Mouse (Mus musculus): ENCODE results near the gene Cd244a. TPM values are rescaled to one million over a fixed set of nuclear protein-coding genes. Genes with fewer than 3 reads are reported as not detected.

Gene Cd244a
- polyA plus RNA-seq, 1 experiment: 0.04 TPM

DNA sequence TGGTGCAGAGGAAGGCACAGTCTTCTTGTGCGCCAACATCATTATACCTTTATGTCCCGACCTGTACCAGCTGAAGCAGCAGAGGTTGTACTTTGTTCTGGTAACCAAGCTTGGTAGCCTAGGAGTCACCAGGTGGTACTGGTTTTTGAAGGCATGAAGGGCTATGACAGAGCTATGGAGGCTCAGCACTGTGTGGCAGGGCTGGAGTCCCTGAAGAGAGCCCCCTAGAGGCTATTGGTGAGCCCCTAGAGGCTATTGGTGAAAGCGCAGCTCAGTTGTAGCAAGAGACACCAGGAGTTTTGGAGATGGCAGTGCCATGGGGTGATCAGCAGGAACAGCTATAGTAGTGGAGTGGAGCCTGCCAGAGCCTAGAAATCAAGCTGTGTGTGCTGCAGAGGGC lies 5.3 kb downstream of the Cd244a start:
- no peak overlapping the region for H3ac ChIP-seq (ENCODE audit: control insufficient read depth, insufficient read length)
- H3K36me3 ChIP-seq (ENCODE audit: control insufficient read depth, insufficient read depth): no peaks in the 10 kb centered on the region
- no peak overlapping the region for H3K4me2 ChIP-seq (ENCODE audit: low read depth)
- TF ChIP-seq TCF12 (IDR thresholded peaks at IDR 0.05; ENCODE audit: insufficient read depth, poor library complexity, severe bottlenecking): no peak
- TF ChIP-seq POLR2AphosphoS2 (IDR thresholded peaks at IDR 0.05; ENCODE audit: insufficient read length, low read depth): no peak
- H3K4me3 ChIP-seq: no peak overlapping the region
- no peaks in the 10 kb centered on the region for H3K27me3 ChIP-seq (ENCODE audit: control insufficient read depth, insufficient read depth, insufficient read length)
- H3K79me2 ChIP-seq (ENCODE audit: control insufficient read depth, insufficient read depth): no peaks in the 10 kb centered on the region

DNA sequence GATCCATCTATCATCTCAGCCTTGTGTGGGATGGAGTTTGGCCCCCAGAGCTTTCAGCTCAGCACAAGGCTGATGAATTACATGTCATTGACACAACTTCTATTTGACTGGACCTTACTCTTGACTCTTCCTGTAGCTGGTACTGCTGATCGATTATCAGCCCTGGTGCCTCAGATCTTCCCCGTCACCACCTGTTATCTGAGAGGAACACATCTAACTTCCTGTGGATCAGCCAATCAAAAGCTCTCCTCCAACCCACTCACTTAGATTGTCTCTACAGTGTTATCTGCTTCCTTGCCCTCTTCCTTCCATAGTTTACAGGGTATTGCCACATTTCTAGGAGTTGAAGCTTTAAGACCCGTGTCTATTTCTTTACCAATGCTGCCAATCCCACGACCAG lies 6.9 kb downstream of the Cd244a start:
- TF ChIP-seq MYOD1 (IDR thresholded peaks at IDR 0.05; ENCODE audit: control insufficient read depth in 1 of 3, insufficient read length in 2 of 3, low read depth in 2 of 3): no peak
- no peak for TF ChIP-seq MYOG (IDR thresholded peaks at IDR 0.05; ENCODE audit: control insufficient read depth in 1 of 3, insufficient read depth in 1 of 3, insufficient read length in 2 of 3, low read depth in 2 of 3)
- TF ChIP-seq TCF3 (IDR thresholded peaks at IDR 0.05; ENCODE audit: insufficient read length, low read depth): no peak
- TF ChIP-seq E2F4 (IDR thresholded peaks at IDR 0.05; ENCODE audit: insufficient read depth): no peak
- no peak for TF ChIP-seq MAX (IDR thresholded peaks at IDR 0.05; ENCODE audit: low read depth)
- no peak for TF ChIP-seq CEBPB (IDR thresholded peaks at IDR 0.05; ENCODE audit: insufficient read depth, poor library complexity, severe bottlenecking)
- TF ChIP-seq POLR2AphosphoS2 (IDR thresholded peaks at IDR 0.05; ENCODE audit: insufficient read length, low read depth): no peak
- no peak for TF ChIP-seq SRF (IDR thresholded peaks at IDR 0.05; ENCODE audit: control insufficient read depth, insufficient read length, low read depth)
- TF ChIP-seq POLR2A (IDR thresholded peaks at IDR 0.05; ENCODE audit: insufficient read length, low read depth): no peak
- no peak for TF ChIP-seq TCF12 (IDR thresholded peaks at IDR 0.05; ENCODE audit: insufficient read depth, poor library complexity, severe bottlenecking)
- TF ChIP-seq REST (IDR thresholded peaks at IDR 0.05; ENCODE audit: insufficient read depth, insufficient read length): no peak
- no peak for TF ChIP-seq USF1 (IDR thresholded peaks at IDR 0.05; ENCODE audit: low read depth)
- H3ac ChIP-seq (ENCODE audit: control insufficient read depth, insufficient read length): no peak overlapping the region
- H3K4me2 ChIP-seq (ENCODE audit: low read depth): no peak overlapping the region
- H3K79me2 ChIP-seq (ENCODE audit: control insufficient read depth, insufficient read depth): no peaks in the 10 kb centered on the region
- H3K4me3 ChIP-seq: no peak overlapping the region
- no peaks in the 10 kb centered on the region for H3K27me3 ChIP-seq (ENCODE audit: control insufficient read depth, insufficient read depth, insufficient read length)
- no peaks in the 10 kb centered on the region for H3K36me3 ChIP-seq (ENCODE audit: control insufficient read depth, insufficient read depth)

DNA sequence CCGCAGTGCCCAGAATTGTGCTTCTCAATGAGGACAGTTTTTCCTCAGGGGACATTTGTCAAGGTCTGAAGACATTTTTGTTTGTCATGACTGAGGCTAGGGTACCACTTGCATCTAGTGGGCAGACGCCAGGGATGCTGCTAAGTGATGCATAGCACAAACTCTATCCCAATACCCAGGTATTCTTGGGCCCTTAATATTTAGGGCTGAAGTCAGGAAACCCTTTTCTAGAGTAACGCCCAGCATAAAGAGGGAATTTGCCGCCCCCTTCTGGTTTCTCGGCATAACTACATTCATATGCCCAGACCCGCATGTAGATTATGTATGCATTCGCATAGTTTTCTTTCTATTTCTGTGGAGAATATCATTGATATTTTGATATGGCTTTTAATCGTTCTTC lies 7.8 kb downstream of the Cd244a start:
- no peak overlapping the region for H3ac ChIP-seq (ENCODE audit: control insufficient read depth, insufficient read length)
- TF ChIP-seq SRF (IDR thresholded peaks at IDR 0.05; ENCODE audit: control insufficient read depth, insufficient read length, low read depth): no peak
- no peak for TF ChIP-seq MYOG (IDR thresholded peaks at IDR 0.05; ENCODE audit: control insufficient read depth in 1 of 3, insufficient read depth in 1 of 3, insufficient read length in 2 of 3, low read depth in 2 of 3)
- no peak for TF ChIP-seq TCF3 (IDR thresholded peaks at IDR 0.05; ENCODE audit: insufficient read length, low read depth)
- TF ChIP-seq POLR2AphosphoS2 (IDR thresholded peaks at IDR 0.05; ENCODE audit: insufficient read length, low read depth): no peak
- TF ChIP-seq MYOD1 (IDR thresholded peaks at IDR 0.05; ENCODE audit: control insufficient read depth in 1 of 3, insufficient read length in 2 of 3, low read depth in 2 of 3): no peak
- TF ChIP-seq USF1 (IDR thresholded peaks at IDR 0.05; ENCODE audit: low read depth): no peak
- TF ChIP-seq TCF12 (IDR thresholded peaks at IDR 0.05; ENCODE audit: insufficient read depth, poor library complexity, severe bottlenecking): no peak
- no peak for TF ChIP-seq E2F4 (IDR thresholded peaks at IDR 0.05; ENCODE audit: insufficient read depth)
- no peak for TF ChIP-seq MAX (IDR thresholded peaks at IDR 0.05; ENCODE audit: low read depth)
- TF ChIP-seq CEBPB (IDR thresholded peaks at IDR 0.05; ENCODE audit: insufficient read depth, poor library complexity, severe bottlenecking): no peak
- no peak for TF ChIP-seq REST (IDR thresholded peaks at IDR 0.05; ENCODE audit: insufficient read depth, insufficient read length)
- TF ChIP-seq POLR2A (IDR thresholded peaks at IDR 0.05; ENCODE audit: insufficient read length, low read depth): no peak
- H3K79me2 ChIP-seq (ENCODE audit: control insufficient read depth, insufficient read depth): no peaks in the 10 kb centered on the region
- no peaks in the 10 kb centered on the region for H3K36me3 ChIP-seq (ENCODE audit: control insufficient read depth, insufficient read depth)
- no peaks in the 10 kb centered on the region for H3K27me3 ChIP-seq (ENCODE audit: control insufficient read depth, insufficient read depth, insufficient read length)
- no peak overlapping the region for H3K4me2 ChIP-seq (ENCODE audit: low read depth)
- H3K4me3 ChIP-seq: no peak overlapping the region

DNA sequence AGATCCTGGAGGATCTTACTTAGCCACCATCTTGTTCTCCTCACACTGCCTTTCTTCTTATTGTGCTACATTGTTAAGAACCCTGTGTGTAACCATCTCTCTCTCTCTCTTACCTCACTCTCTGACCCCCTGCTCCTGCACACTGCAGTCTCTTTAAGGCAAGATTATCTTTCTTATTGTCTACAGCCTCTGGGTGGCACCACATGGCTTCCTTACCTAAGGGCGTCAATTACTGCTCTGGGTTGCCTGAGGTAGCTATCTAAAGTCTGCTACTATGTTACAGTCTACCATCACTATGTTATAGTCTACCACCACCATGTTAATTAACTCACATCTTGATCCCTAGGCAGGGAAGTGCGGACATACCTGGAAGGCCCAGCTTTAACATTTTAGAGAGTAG lies 9.4 kb downstream of the Cd244a start:
- H3K4me3 ChIP-seq: no peak overlapping the region
- TF ChIP-seq MYOG (IDR thresholded peaks at IDR 0.05; ENCODE audit: control insufficient read depth in 1 of 3, insufficient read depth in 1 of 3, insufficient read length in 2 of 3, low read depth in 2 of 3) (no peak), REST (IDR thresholded peaks at IDR 0.05; ENCODE audit: insufficient read depth, insufficient read length) (no peak), TCF3 (IDR thresholded peaks at IDR 0.05; ENCODE audit: insufficient read length, low read depth) (no peak), MAX (IDR thresholded peaks at IDR 0.05; ENCODE audit: low read depth) (no peak), POLR2AphosphoS2 (IDR thresholded peaks at IDR 0.05; ENCODE audit: insufficient read length, low read depth) (no peak)
- no peak overlapping the region for H3ac ChIP-seq (ENCODE audit: control insufficient read depth, insufficient read length)
- H3K4me2 ChIP-seq (ENCODE audit: low read depth): no peak overlapping the region
- H3K79me2 ChIP-seq (ENCODE audit: control insufficient read depth, insufficient read depth): no peaks in the 10 kb centered on the region
- H3K36me3 ChIP-seq (ENCODE audit: control insufficient read depth, insufficient read depth): no peaks in the 10 kb centered on the region
- no peaks in the 10 kb centered on the region for H3K27me3 ChIP-seq (ENCODE audit: control insufficient read depth, insufficient read depth, insufficient read length)

GRCm38 (mm10) chr1:171577168-171577567 lies 18.2 kb downstream of the Cd244a start:
- Histone ChIP-seq H3K79me2 (ENCODE audit: control insufficient read depth, insufficient read depth) (no peaks in the 10 kb centered on the region), H3K27me3 (ENCODE audit: control insufficient read depth, insufficient read depth, insufficient read length) (no peaks in the 10 kb centered on the region), H3K4me2 (ENCODE audit: low read depth) (no peak overlapping the region), H3ac (ENCODE audit: control insufficient read depth, insufficient read length) (no peak overlapping the region), H3K4me3 (no peak overlapping the region), H3K36me3 (ENCODE audit: control insufficient read depth, insufficient read depth) (no peaks in the 10 kb centered on the region)
- TF ChIP-seq TCF12 (IDR thresholded peaks at IDR 0.05; ENCODE audit: insufficient read depth, poor library complexity, severe bottlenecking) (no peak), POLR2A (IDR thresholded peaks at IDR 0.05; ENCODE audit: insufficient read length, low read depth) (no peak), REST (IDR thresholded peaks at IDR 0.05; ENCODE audit: insufficient read depth, insufficient read length) (no peak), USF1 (IDR thresholded peaks at IDR 0.05; ENCODE audit: low read depth) (no peak), MYOG (IDR thresholded peaks at IDR 0.05; ENCODE audit: control insufficient read depth in 1 of 3, insufficient read depth in 1 of 3, insufficient read length in 2 of 3, low read depth in 2 of 3) (no peak), MAX (IDR thresholded peaks at IDR 0.05; ENCODE audit: low read depth) (no peak), MYOD1 (IDR thresholded peaks at IDR 0.05; ENCODE audit: control insufficient read depth in 1 of 3, insufficient read length in 2 of 3, low read depth in 2 of 3) (no peak), CEBPB (IDR thresholded peaks at IDR 0.05; ENCODE audit: insufficient read depth, poor library complexity, severe bottlenecking) (no peak), E2F4 (IDR thresholded peaks at IDR 0.05; ENCODE audit: insufficient read depth) (no peak), TCF3 (IDR thresholded peaks at IDR 0.05; ENCODE audit: insufficient read length, low read depth) (no peak), POLR2AphosphoS2 (IDR thresholded peaks at IDR 0.05; ENCODE audit: insufficient read length, low read depth) (no peak), SRF (IDR thresholded peaks at IDR 0.05; ENCODE audit: control insufficient read depth, insufficient read length, low read depth) (no peak)
